Mouse (Mus musculus): ENCODE results near the gene Mgmt. TPM values are rescaled to one million over a fixed set of nuclear protein-coding genes. Genes with fewer than 3 reads are reported as not detected.

Gene Mgmt
- polyA plus RNA-seq, 2 experiments from 2014 or later = 6.1 to 6.7 TPM

GRCm38 (mm10) chr7:137064255-137064654 is 169.8 kb downstream of the Mgmt start:
- ATAC-seq = no peak

GRCm38 (mm10) chr7:137065408-137065807 is 171.0 kb downstream of the Mgmt start:
- no peak for ATAC-seq

- no peak for ATAC-seq
These were observed 171.8 kb downstream of the Mgmt start for GRCm38 (mm10) chr7:137066211-137066610.

- no peak for ATAC-seq
These were observed 172.6 kb downstream of the Mgmt start for GRCm38 (mm10) chr7:137066997-137067396.

GRCm38 (mm10) chr7:137067758-137068157 is 173.3 kb downstream of the Mgmt start:
- ATAC-seq = no peak

- no peak for ATAC-seq
These were observed 174.4 kb downstream of the Mgmt start for GRCm38 (mm10) chr7:137068796-137069195.

- ATAC-seq = no peak
These were observed 175.4 kb downstream of the Mgmt start for GRCm38 (mm10) chr7:137069768-137070167.

GRCm38 (mm10) chr7:137071346-137071745 is 176.9 kb downstream of the Mgmt start:
- no peak for ATAC-seq

- no peak for ATAC-seq
These were observed 179.5 kb downstream of the Mgmt start for GRCm38 (mm10) chr7:137073878-137074277.

- ATAC-seq = no peak
These were observed 179.9 kb downstream of the Mgmt start for GRCm38 (mm10) chr7:137074324-137074723.

- no peak for ATAC-seq
These were observed 180.9 kb downstream of the Mgmt start for GRCm38 (mm10) chr7:137075301-137075700.

GRCm38 (mm10) chr7:137080171-137080570 is 185.8 kb downstream of the Mgmt start:
- no peak for ATAC-seq

- no peak for ATAC-seq
These were observed 187.8 kb downstream of the Mgmt start for GRCm38 (mm10) chr7:137082171-137082570.

GRCm38 (mm10) chr7:137084651-137085050 is 190.2 kb downstream of the Mgmt start:
- ATAC-seq = no peak

GRCm38 (mm10) chr7:137085969-137086606 is 191.7 kb downstream of the Mgmt start:
- ATAC-seq = no peak

GRCm38 (mm10) chr7:137087136-137087535 is 192.7 kb downstream of the Mgmt start:
- no peak for ATAC-seq

- ATAC-seq = no peak
These were observed 193.7 kb downstream of the Mgmt start for GRCm38 (mm10) chr7:137088141-137088540.

GRCm38 (mm10) chr7:137094551-137094950 is 200.1 kb downstream of the Mgmt start:
- no peak for ATAC-seq

- ATAC-seq = no peak
These were observed 201.3 kb downstream of the Mgmt start for GRCm38 (mm10) chr7:137095702-137096101.

GRCm38 (mm10) chr7:137099766-137100165 is 205.4 kb downstream of the Mgmt start:
- no peak for ATAC-seq

- ATAC-seq = no peak
These were observed 208.3 kb downstream of the Mgmt start for GRCm38 (mm10) chr7:137102606-137103195.

- no peak for ATAC-seq
These were observed 217.7 kb downstream of the Mgmt start for GRCm38 (mm10) chr7:137112101-137112500.

GRCm38 (mm10) chr7:137116246-137116645 is 221.8 kb downstream of the Mgmt start:
- ATAC-seq = no peak

- ATAC-seq = no peak
These were observed 226.9 kb downstream of the Mgmt start for GRCm38 (mm10) chr7:137121243-137121858.

Data from activated CD4-positive, CD25-positive, alpha-beta regulatory T cell, adult 4 months (primary cell).